Mouse (Mus musculus) lung, postnatal 0 days (tissue): Measurements from ENCODE around the gene Polr3gl. TPM values are rescaled to one million over a fixed set of nuclear protein-coding genes. Genes with fewer than 3 reads are reported as not detected.

ENCODE experiments used
- ATAC-seq: fragments of 200-750 bp; cut with Nextera tagmentation; 2 replicates; pipeline ENCODE4 v1.8.0; 2017; ENCODE audit warnings: moderate library complexity
- DNase-seq: peaks from one replicate; pipeline ENCODE4 v3.0.0-alpha.2; 2016; ENCODE audit warnings: low spot score
- H3K27ac ChIP-seq: fragments of 300-500 bp; sonication (generic); 2 replicates; pipeline ENCODE4 v1.5.1; 2014; ENCODE audit warnings: antibody characterized with exemption, mild to moderate bottlenecking, low read length, mixed read lengths
- H3K27me3 ChIP-seq: fragments of 300-500 bp; sonication (generic); replicated peaks from 2 replicates; pipeline ENCODE4 v1.6.1; 2014; ENCODE audit warnings: low read length, mixed read lengths; ENCODE audit not compliant: insufficient read depth
- H3K36me3 ChIP-seq: fragments of 300-500 bp; sonication (generic); 2 replicates; pipeline ENCODE4 v1.6.1; 2014; ENCODE audit warnings: low read length, mixed read lengths; ENCODE audit not compliant: insufficient read depth
- H3K4me1 ChIP-seq: fragments of 300-500 bp; sonication (generic); 2 replicates; pipeline ENCODE4 v1.6.1; 2014; ENCODE audit warnings: antibody characterized with exemption, low read depth, low read length, mixed read lengths; ENCODE audit not compliant: insufficient read depth
- H3K4me2 ChIP-seq: fragments of 300-500 bp; sonication (generic); replicated peaks from 2 replicates; pipeline ENCODE4 v1.6.1; 2014; ENCODE audit warnings: low read depth, mild to moderate bottlenecking, low read length, moderate library complexity, mixed read lengths
- H3K4me3 ChIP-seq: fragments of 300-500 bp; sonication (generic); 2 replicates; pipeline ENCODE4 v1.5.1; 2014; ENCODE audit warnings: low read depth, low read length
- H3K9ac ChIP-seq: fragments of 300-500 bp; sonication (generic); replicated peaks from 2 replicates; pipeline ENCODE4 v1.6.1; 2014; ENCODE audit warnings: low read depth, mild to moderate bottlenecking
- H3K9me3 ChIP-seq: fragments of 300-500 bp; sonication (generic); 2 replicates; pipeline ENCODE4 v1.6.1; 2016; ENCODE audit warnings: low read length, mixed read lengths
- CTCF ChIP-seq: IDR thresholded peaks from 2 replicates; pipeline ENCODE4 v1.5.1; 2016; ENCODE audit warnings: antibody characterized with exemption, mild to moderate bottlenecking
- EP300 ChIP-seq: IDR thresholded peaks from 2 replicates; pipeline ENCODE4 v1.6.1; 2016; ENCODE audit warnings: antibody characterized with exemption, mild to moderate bottlenecking, control low read depth
- WGBS: fragments of 180-500 bp; shearing (Covaris S2); extraction: QIAGEN DNeasy Blood & Tissue Kit; methylation state at CpG from one replicate; pipeline ENCODE4 v1.1.7; 2014; 5-methylcytosine and 5-hydroxymethylcytosine counted together
- polyA plus RNA-seq: library from polyadenylated mRNA; unstranded; fragments of >200 nt; fragmentation: Nextera tagmentation; extraction: Ambion mirVana; gene quantifications from 2 replicates; pipeline ENCODE4 v1.2.1, GENCODE M21; 2015

The Polr3gl gene
- polyA plus RNA-seq, 1 experiment from 2014 or later = 36.7 TPM

- Histone ChIP-seq H3K4me2 (no peak overlapping the region), H3K36me3 (no peaks in the 10 kb centered on the region), H3K27me3 (no peaks in the 10 kb centered on the region), H3K9ac (no peak overlapping the region), H3K4me3 (no peak overlapping the region), H3K9me3 (no peaks in the 10 kb centered on the region), H3K4me1 (0 out of 2 replicates have a peak, but pooled peaks cover under 1% of the 10 kb centered on the region), H3K27ac (no peak overlapping the region)
- TF ChIP-seq EP300 = no peak
- TF ChIP-seq CTCF = peak; percentile 55
- 29% methylated on average over 1 of the region's 1 CpGs for WGBS
- DNase-seq = no peak
- no peak for ATAC-seq
Observed at GRCm38 (mm10) chr3:96545565-96545964, 48.4 kb downstream of the Polr3gl start.

DNA sequence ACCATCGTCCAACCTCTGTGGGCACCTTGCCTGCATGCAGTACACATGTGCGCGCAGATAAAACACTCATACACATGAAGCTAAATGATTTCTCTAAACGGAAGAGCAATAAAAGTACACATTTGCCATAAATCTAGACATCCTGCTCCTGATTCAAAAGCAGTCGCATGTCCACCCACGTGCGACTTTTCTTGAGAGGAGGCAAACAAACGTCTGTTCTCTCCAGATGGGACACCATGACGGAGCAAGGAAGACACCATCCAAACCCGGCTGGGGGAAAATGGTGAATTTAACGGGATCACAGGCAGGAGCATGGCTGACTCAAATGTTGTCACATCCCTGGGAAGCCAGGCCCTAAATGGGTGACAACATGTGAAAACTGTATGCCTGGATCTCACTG lies 50.6 kb downstream of the Polr3gl start:
- no peak for ATAC-seq
- Histone ChIP-seq H3K4me3 (no peak overlapping the region), H3K4me2 (no peak overlapping the region), H3K27me3 (no peaks in the 10 kb centered on the region), H3K4me1 (no peaks in the 10 kb centered on the region), H3K9ac (no peak overlapping the region), H3K27ac (no peak overlapping the region), H3K9me3 (no peaks in the 10 kb centered on the region), H3K36me3 (no peaks in the 10 kb centered on the region)
- TF ChIP-seq CTCF (no peak), EP300 (no peak)
- 79% methylated on average over 11 of the region's 11 CpGs for WGBS
- no peak for DNase-seq

DNA sequence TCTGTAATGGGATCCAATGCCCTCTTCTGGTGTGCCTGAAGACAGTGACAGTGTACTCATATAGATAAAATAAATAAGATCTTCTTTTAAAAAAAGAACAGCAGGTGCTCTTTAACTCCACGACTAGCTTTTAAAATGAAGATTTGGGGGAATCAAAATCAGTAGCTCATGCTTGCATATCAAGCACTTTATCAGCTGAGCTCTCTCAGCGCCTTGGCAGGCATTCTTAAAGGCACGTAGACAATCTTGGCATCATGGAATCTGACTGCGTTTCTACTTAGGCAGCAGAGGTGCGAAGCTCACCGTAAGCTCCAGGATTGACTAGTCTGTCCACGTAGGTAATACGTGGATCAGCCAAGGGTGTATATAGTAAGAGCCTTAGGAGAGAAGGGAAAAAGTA lies 51.4 kb downstream of the Polr3gl start:
- Histone ChIP-seq H3K27ac (no peak overlapping the region), H3K4me3 (no peak overlapping the region), H3K4me1 (no peaks in the 10 kb centered on the region), H3K9me3 (no peaks in the 10 kb centered on the region), H3K36me3 (no peaks in the 10 kb centered on the region), H3K27me3 (no peaks in the 10 kb centered on the region), H3K9ac (no peak overlapping the region), H3K4me2 (no peak overlapping the region)
- no peak for DNase-seq
- TF ChIP-seq EP300 = no peak
- no peak for TF ChIP-seq CTCF
- ATAC-seq = no peak
- WGBS = 68% methylated on average over 8 of the region's 8 CpGs

DNA sequence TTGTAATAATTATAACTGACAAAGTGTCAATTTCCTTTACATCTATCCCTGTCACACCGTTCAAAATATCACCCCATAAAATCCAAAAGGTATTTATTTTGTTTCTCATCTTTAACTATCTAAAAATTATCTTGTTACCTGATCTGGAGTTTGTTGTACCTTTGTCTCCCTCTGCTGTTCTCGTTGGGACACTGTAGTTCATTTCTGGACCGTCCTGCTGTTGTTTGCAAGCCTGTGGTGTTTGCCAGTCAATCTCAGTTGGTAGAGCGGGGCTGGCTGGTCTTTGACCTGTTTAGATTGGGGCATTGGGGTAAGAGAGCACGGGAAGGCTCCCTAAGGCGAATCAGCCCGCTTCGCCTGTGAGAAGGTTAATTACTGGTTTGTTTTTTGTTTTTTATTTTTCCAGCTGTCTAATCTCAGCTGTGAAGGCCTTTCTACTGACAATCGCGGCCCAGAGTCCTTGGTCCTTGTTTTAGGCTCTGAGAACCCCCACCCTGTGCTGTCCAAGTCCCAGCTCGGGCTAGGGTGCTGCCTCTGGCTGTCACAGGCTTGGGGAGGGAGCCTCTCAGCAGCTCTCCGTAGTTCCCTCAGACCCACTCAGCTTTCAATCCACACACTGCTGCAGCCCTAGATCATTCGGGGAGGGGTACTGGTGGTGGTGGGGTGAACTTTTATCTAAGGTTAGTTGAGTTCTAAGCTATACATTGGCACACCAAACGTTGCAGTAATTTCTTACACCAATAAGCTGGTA lies 52.5 kb downstream of the Polr3gl start:
- TF ChIP-seq EP300 (no peak), CTCF (peak; percentile 57)
- Histone ChIP-seq H3K4me1 (no peaks in the 10 kb centered on the region), H3K36me3 (no peaks in the 10 kb centered on the region), H3K4me2 (no peak overlapping the region), H3K9ac (no peak overlapping the region), H3K27ac (no peak overlapping the region), H3K9me3 (no peaks in the 10 kb centered on the region), H3K27me3 (no peaks in the 10 kb centered on the region), H3K4me3 (no peak overlapping the region)
- peak; percentile 46 for DNase-seq
- no peak for ATAC-seq
- 25% methylated on average over 14 of the region's 14 CpGs for WGBS

DNA sequence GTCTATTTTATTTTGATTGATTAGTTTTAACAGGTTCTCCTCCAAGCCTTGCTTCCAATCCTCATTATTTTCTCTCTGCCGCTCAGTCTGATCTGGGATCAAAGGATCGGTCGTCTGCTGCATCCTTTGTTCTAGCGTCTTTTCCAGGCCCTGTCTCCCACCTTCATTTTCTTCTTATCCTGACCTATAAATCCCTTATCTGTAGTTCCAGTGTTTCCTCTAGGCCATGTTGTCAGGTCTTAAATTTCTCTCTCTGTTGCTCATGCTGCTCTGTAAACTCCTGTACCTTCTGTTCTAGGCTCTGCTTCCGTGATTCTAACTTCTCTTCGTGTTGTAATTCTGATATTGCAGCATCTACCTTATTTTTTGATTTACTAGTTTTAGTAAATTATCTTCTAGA lies 53.2 kb downstream of the Polr3gl start:
- Histone ChIP-seq H3K36me3 (no peaks in the 10 kb centered on the region), H3K4me2 (no peak overlapping the region), H3K9me3 (no peaks in the 10 kb centered on the region), H3K27ac (no peak overlapping the region), H3K4me3 (no peak overlapping the region), H3K9ac (no peak overlapping the region), H3K27me3 (no peaks in the 10 kb centered on the region), H3K4me1 (no peaks in the 10 kb centered on the region)
- ATAC-seq = no peak
- DNase-seq = no peak
- 49% methylated on average over 6 of the region's 6 CpGs for WGBS
- TF ChIP-seq CTCF = no peak
- TF ChIP-seq EP300 = no peak

- TF ChIP-seq CTCF (no peak), EP300 (no peak)
- Histone ChIP-seq H3K36me3 (no peaks in the 10 kb centered on the region), H3K4me2 (no peak overlapping the region), H3K27me3 (no peaks in the 10 kb centered on the region), H3K9ac (no peak overlapping the region), H3K4me3 (no peak overlapping the region), H3K4me1 (no peaks in the 10 kb centered on the region), H3K27ac (no peak overlapping the region), H3K9me3 (no peaks in the 10 kb centered on the region)
- 62% methylated on average over 2 of the region's 2 CpGs for WGBS
- DNase-seq (no peak), ATAC-seq (no peak)
Observed at GRCm38 (mm10) chr3:96539316-96539715, 54.7 kb downstream of the Polr3gl start.
